Mouse (Mus musculus): Measurements from ENCODE around the gene F5.

- no peak for TF ChIP-seq EP300 (IDR thresholded peaks at IDR 0.05; ENCODE audit: low read depth)
- TF ChIP-seq CTCF (IDR thresholded peaks at IDR 0.05; ENCODE audit: low read depth): no peak
These were observed 31.5 kb upstream of the F5 start for GRCm38 (mm10) chr1:164119892-164120776.
